12 mouse cellular contexts compared by ENCODE assay signal in genomic region chr8:103626446-103626845, GRCm38 (mm10).
"Had no signal": no experiment of that assay in that cellular context is flagged by ENCODE, and none has a peak within 500 bp of the region (broad histone marks: within the 10 kb centered on the region; RNA-seq: fewer than 3 reads in every experiment).

No protein-coding gene starts in this region.

- H3K4me1 ChIP-seq: megakaryocyte, embryonic 14.5 days; neural tube, embryonic 12.5 days had no signal

- H3K4me2 ChIP-seq: limb, embryonic 12.5 days; midbrain, embryonic 11.5 days; midbrain, embryonic 15.5 days; neural tube, embryonic 12.5 days had no signal

- DNase-seq: kidney, adult 18-20 months; kidney, postnatal 10 days; kidney, postnatal 4 days; liver; thymus, postnatal 36 days had no signal

- H3K9me3 ChIP-seq: limb, embryonic 12.5 days; midbrain, embryonic 15.5 days; neural tube, embryonic 12.5 days had no signal

- H3K36me3 ChIP-seq: limb, embryonic 12.5 days; midbrain, embryonic 15.5 days; neural tube, embryonic 12.5 days had no signal

- H3K9ac ChIP-seq: limb, embryonic 12.5 days; midbrain, embryonic 15.5 days; neural tube, embryonic 12.5 days had no signal

- ATAC-seq: midbrain, embryonic 15.5 days had no signal

- H3K27me3 ChIP-seq: limb, embryonic 12.5 days; megakaryocyte, embryonic 14.5 days; midbrain, embryonic 15.5 days had no signal

- H3K4me3 ChIP-seq: layer of hippocampus, adult 2 months; limb, embryonic 12.5 days; megakaryocyte, embryonic 14.5 days; midbrain, embryonic 15.5 days; neural tube, embryonic 12.5 days had no signal

- H3K27ac ChIP-seq: layer of hippocampus, adult 2 months; limb, embryonic 12.5 days; macrophage; midbrain, embryonic 15.5 days; neural tube, embryonic 12.5 days had no signal
